Mouse (Mus musculus): ENCODE data around the gene Ces1h.

DNA sequence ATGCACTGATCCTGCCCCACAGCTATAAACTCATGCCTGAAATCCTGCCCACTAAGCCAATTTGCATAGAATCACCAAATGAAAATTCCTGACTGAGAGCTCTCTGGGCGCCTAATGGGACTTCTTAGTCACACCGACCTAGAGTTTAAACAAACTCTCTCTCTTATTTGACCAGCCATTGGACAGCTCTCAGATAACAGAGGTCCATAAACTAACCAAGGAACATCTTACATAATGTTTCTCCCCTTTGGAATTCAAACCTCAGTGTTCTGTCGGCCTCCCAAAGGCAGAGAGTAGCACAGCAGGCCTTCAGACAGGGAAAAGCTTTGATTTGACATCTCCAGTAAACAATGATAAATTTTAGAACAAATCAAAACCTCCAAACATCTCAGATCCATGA, 42.3 kb downstream of the Ces1h start, which contains the start of gene Ces1g:
- TF ChIP-seq POLR2A (IDR thresholded peaks at IDR 0.05; ENCODE audit: extremely low read depth, insufficient read depth, low read length) (no peak), CTCF (IDR thresholded peaks at IDR 0.05; ENCODE audit: extremely low read depth, insufficient read depth, low read length) (no peak)
